Mouse (Mus musculus): ENCODE data around the gene Tigar.

The Tigar gene

GRCm38 (mm10) chr6:127081820-127082219 lies 27.5 kb downstream of the Tigar start:
- DNase-seq (ENCODE audit: low spot score) = no peak

GRCm38 (mm10) chr6:127079867-127080731 lies 29.3 kb downstream of the Tigar start:
- DNase-seq (ENCODE audit: low spot score) = no peak

GRCm38 (mm10) chr6:127072817-127073216 lies 36.5 kb downstream of the Tigar start, which contains the start of gene Fgf23:
TSS of gene Fgf23 (plus strand) at chr6:127072902.
- DNase-seq (ENCODE audit: low spot score) = no peak

GRCm38 (mm10) chr6:127064815-127065214 lies 44.5 kb downstream of the Tigar start:
- DNase-seq (ENCODE audit: low spot score) = no peak

- no peak for DNase-seq (ENCODE audit: low spot score)
Observed at GRCm38 (mm10) chr6:127063915-127064314, 45.4 kb downstream of the Tigar start.

- DNase-seq (ENCODE audit: low spot score) = no peak
Observed at GRCm38 (mm10) chr6:127059975-127060374, 49.4 kb downstream of the Tigar start.

GRCm38 (mm10) chr6:127056990-127057588 lies 52.3 kb downstream of the Tigar start:
- DNase-seq (ENCODE audit: low spot score) = no peak

- DNase-seq (ENCODE audit: low spot score) = no peak
Observed at GRCm38 (mm10) chr6:127050847-127051246, 58.5 kb downstream of the Tigar start.

- DNase-seq (ENCODE audit: low spot score) = no peak
Observed at GRCm38 (mm10) chr6:127044909-127045308, 64.4 kb downstream of the Tigar start.
